Mouse (Mus musculus): ENCODE results near the gene St3gal3.
A peak's percentile ranks its signal among the peaks of the same experiment; 100 is the strongest.

St3gal3 gene

GRCm38 (mm10) chr4:118017021-118017805, 117.5 kb downstream of the St3gal3 start:
- DNase-seq: no peak

DNA sequence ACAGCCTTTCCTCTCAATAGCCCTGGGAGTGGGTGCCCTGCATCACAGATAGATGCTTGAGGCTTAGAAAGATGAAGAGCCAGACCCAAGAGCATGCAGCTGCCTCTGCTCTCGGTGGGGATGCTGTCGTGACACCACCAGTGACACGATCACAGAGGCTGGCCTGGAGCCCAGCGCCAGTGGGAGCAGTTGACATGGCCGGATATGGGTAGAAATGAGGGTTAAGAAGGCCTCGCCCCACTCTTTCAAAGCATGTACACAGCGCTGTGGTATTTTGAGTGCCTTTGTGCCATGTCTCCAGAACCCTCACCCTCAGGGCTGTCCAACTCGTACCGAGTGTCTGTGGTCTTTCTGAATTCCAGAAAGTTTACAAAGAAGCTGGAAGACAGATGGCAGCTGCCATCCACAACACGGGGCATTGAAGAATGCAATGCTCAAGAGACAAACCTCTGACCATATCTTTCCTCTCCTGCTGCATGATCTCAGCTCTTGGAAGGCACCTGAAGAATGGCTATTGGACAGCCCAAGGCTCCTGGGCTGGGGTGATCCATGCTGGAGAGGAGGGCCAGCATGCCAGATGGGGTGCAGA, 118.3 kb downstream of the St3gal3 start:
- no peak for DNase-seq

DNA sequence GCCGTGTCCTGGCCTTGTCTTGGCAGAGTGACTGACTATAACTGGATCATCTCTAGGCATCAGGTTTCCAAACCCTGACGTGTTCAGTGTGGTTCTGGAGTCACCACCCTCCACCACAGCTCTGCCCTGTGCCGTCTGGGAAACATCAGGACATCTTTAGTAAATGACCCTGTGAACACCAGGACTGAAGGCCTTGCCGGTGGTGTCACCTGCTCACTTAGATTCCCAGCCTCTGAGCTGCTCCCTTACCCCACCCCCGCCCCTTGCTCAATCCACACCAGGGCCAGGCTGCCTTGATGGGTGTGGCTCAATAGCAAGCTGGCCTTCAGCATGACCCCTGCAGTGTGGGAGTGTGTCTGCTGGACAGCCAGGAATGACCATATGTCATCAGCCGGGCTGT, 119.1 kb downstream of the St3gal3 start:
- DNase-seq: no peak

DNA sequence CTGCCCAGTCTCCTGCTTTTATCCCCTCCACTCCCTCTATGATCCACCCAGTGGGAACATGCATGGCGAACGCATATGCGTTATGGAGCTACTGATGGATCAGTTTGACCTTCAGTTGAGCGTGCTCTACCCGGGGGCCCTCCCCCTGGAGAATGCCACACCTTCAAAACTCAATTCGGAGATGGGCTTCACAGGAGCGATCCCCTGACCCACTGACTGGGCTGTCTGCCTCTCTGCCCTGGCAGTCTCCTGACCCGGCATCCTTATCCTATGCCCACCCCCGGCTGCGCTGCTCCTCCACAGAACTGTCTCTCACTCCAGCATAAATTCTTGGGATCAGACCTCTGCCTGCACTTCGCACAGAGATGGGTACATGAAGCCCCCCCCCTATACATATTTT, 119.6 kb downstream of the St3gal3 start:
- DNase-seq: no peak

DNA sequence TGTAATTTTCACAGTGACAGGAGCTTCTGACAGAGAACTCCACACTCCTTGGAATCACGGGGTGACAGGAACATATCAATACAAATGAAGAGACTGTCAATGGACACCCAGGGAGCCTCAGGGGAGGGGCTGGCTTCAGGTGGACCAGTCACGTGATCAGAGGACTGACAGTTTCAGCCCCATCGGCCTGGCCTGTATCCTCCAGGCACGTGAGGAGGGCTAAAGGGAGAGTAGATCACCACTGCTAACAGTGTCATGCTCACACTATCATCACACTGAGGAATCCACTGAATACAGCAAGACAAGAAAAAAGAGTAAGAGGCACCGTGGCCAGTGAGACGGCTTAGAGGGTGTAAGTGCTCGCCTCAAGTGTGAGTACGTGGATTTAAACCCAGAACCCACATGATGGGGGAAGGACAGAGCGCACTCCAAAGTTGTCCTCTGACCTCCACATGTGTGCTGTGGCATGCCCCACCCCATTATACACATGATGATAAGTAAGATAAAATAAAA, 124.0 kb downstream of the St3gal3 start:
- no peak for DNase-seq

DNA sequence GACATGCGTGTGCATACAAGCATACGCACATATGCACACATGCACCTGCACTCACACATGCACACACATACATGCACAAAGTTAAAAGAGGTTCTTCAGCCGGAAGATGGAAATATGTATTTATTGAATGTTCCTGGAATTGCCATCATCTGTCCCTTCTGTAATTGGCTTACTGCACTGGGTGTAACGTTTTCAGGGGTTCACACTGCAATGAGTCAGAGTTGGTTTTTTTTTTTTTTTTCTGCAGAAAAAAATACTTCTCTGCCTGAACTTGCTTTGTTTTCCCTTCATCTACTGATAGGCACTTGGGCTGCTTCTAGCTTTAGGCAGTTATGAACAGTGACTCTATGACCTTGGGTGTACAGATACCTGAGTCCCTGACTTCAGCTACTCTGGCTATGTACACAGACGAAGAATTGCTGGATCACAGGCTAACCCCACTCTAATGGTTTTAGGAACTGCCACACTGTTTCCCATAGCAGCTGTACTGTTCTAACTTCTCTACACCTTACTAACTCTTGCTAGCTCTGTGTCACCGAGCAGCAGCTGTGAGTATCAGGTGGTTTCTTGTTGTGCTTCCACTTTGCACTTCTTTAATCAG, 126.2 kb downstream of the St3gal3 start:
- no peak for DNase-seq

GRCm38 (mm10) chr4:118001355-118001754, 133.4 kb downstream of the St3gal3 start:
- no peak for DNase-seq

- DNase-seq: no peak
Measured at GRCm38 (mm10) chr4:118000605-118001208, 134.0 kb downstream of the St3gal3 start.

GRCm38 (mm10) chr4:117999951-118000350, 134.8 kb downstream of the St3gal3 start:
- DNase-seq: no peak

DNA sequence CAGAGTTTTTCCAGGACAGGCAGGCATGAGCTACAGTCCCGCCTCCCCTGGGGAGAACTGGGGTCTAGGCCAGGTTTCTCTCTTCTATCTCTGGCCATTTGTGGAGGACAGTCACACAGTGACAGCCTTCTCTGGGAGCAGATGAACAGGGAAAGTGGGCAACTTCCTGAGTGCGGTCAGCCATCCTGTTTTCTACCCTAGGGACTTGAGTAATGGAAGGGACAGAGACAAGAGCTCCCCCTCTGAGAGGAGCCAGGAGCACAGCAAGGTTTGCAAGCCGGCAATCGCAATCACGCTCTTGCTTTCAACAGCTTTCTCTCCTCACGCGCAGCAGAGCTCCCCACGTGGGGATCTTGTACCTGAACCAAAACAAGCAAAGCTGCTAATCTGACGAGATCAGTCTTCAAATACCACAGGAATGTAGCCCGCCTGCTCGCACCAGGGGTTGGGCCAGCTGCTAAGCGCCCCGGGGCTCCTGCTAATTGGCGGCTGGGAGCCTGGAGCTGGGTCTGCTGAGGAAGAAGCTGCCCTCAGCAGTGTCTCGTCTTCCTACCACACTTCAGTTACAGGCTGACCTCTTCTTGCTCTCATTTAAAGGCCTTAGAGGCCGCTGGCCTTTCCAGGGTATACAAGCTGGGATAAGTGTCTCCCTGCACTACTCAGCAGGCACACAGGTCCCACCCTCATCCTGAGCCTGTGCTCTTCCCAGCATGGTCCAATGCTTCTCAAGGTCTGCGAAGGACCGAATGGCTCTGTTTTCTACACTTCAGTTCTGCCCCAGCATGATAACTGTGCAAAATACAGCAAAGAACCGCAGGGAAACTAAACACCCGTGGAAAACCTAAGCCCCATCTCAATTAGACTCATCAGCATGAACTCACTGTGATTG, 137.1 kb downstream of the St3gal3 start:
- no peak for DNase-seq

- no peak for DNase-seq
Measured at GRCm38 (mm10) chr4:117996701-117997100, 138.0 kb downstream of the St3gal3 start.

- no peak for DNase-seq
Measured at GRCm38 (mm10) chr4:117995461-117995860, 139.3 kb downstream of the St3gal3 start.

GRCm38 (mm10) chr4:117993421-117993820, 141.3 kb downstream of the St3gal3 start:
- DNase-seq: no peak

GRCm38 (mm10) chr4:117992872-117993271, 141.8 kb downstream of the St3gal3 start:
- DNase-seq: no peak

DNA sequence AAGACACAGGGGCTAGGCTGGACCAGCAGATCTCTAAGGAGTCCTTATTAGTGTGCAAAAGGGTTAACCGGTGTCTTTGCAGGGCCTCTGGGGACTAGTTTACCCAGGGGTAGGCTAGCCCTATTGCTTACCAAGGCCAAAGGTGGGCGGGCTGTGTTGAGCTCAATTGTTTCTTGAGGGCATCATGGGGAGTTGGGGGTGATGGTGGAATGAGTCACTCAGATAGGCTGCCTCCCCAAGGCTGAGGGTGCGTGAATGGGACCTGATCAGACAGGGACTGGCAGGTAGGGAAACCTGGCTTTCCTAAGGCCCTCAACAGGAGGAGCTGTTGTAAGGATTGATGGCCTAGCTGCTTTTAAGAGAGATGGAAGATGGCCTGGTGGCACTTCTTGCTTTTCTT, 142.7 kb downstream of the St3gal3 start:
- DNase-seq: no peak

DNA sequence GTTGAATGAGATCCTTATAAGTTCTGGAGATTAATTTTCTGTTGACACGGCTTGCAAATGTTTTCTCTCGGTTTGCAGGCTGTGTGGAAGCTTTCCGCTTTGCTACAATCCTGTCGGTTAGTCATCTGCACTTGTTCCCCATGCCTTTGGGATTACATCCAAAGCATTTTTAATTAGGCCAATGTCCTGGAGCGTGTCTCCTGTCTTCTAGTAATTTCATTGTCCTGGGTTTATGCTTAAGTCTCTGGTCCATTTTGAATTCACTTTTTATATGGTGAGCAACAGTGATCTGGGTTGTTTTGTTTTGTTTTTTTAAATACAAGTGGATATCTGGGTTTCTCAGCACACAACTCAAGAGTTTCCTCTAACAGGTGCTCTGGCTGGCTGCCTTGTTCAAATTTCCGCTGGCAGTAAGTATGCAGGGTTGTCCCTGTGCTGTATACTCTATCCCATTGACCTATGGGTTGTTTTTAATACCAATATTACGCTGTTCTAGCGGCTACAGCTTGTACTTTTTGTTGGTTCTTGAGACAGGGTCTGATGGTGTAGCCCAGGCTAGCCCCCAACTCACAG, 143.6 kb downstream of the St3gal3 start:
- no peak for DNase-seq

DNA sequence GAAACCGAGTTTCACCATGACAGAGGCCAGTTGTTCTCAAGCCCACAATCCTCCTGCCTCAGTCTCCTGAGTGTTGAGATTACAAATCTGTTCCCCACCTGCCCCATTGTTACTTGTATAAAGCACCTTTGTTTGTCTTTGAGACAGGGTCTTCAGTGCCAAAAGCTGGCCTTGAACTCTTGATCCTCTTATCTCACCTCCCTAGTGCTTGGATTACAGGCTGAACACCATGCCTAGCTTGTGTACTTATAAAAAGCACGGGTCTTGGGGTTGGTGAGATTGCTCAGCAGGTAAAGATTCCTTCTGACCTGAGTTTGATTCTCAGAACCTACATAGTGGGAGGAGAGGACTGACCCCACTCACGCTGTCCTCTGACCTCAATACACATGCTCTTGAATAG, 144.1 kb downstream of the St3gal3 start:
- DNase-seq: no peak

DNA sequence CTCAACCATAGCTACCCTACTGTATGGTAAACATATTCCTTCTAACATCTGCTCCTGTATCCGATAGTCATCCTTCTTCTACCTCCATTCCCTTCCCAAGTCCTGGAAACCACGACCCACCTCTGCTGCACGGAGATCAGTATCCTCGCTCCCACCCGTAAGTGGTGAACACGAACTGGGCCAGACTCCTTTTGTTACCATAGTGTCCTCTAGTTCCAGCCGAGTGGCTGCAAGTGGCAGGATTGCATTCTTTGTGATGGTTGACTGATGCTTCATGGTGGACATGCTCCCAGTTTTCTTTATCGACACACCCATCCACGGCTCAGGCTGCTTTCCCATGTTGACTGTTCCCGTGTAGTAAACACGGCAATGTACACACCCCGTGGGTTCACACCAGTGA, 144.9 kb downstream of the St3gal3 start:
- DNase-seq: no peak

- DNase-seq: no peak
Measured at GRCm38 (mm10) chr4:117986766-117987165, 147.9 kb downstream of the St3gal3 start.

DNA sequence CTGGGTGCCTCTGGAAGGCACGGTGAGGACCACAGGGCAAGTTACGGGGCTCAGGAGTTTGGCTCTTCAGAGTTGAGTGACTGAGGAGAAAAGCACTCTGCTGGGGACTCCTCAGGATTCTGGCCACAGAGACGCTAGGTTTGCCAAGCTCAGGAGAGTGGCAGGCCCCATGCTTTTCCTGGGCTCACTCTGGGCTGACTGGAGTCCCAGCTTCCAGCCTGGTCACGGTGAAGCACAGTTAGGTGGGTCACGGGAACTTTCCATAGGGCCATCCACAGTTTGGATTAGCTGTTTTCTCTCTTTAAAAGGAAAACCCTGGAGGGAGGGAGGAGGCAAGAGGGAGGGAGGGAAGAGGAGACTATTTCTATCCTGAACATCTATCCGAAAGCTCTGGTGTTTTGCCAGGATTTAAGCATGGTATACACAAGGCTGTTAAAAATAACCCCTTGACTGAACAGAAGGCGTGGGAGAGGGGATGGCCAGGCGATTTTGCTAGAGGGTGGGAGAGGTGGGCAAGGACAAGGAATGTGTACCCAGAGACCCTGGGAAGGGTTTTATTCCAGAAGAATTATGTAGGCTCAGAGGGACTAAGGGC, 149.6 kb downstream of the St3gal3 start:
- DNase-seq: peak; percentile 28

GRCm38 (mm10) chr4:117984206-117984605, 150.5 kb downstream of the St3gal3 start:
- DNase-seq: no peak

GRCm38 (mm10) chr4:117982706-117983105, 152.0 kb downstream of the St3gal3 start:
- DNase-seq: peak; percentile 77

Data from right cerebral cortex, adult 18-20 months (tissue).